Mouse (Mus musculus) lung, embryonic 16.5 days (tissue): ENCODE data around the gene Tigd4. TPM values are rescaled to one million over a fixed set of nuclear protein-coding genes. Genes with fewer than 3 reads are reported as not detected.
A peak's percentile ranks its signal among the peaks of the same experiment; 100 is the strongest.

Experiments used
- ATAC-seq: fragments of 200-750 bp; cut with Nextera tagmentation; 2 replicates; pipeline ENCODE4 v1.8.0; 2017; ENCODE audit warnings: low read depth, mild to moderate bottlenecking, moderate library complexity
- H3K27ac ChIP-seq: fragments of 300-500 bp; sonication (generic); 2 replicates; pipeline ENCODE4 v1.5.1; 2014; ENCODE audit warnings: mild to moderate bottlenecking, control low read depth, low read length
- H3K27me3 ChIP-seq: fragments of 300-500 bp; sonication (generic); 2 replicates; pipeline ENCODE4 v1.6.1; 2014; ENCODE audit warnings: low read depth, low read length, mixed read lengths; ENCODE audit not compliant: control insufficient read depth, insufficient read depth
- H3K36me3 ChIP-seq: fragments of 300-500 bp; sonication (generic); 2 replicates; pipeline ENCODE4 v1.6.1; 2014; ENCODE audit warnings: low read length; ENCODE audit not compliant: control insufficient read depth, insufficient read depth
- H3K4me1 ChIP-seq: fragments of 300-500 bp; sonication (generic); replicated peaks from 2 replicates; pipeline ENCODE4 v1.6.1; 2014; ENCODE audit warnings: low read length, mixed read lengths; ENCODE audit not compliant: control insufficient read depth, insufficient read depth
- H3K4me2 ChIP-seq: fragments of 300-500 bp; sonication (generic); 2 replicates; pipeline ENCODE4 v1.6.1; 2014; ENCODE audit warnings: low read depth, low read length, control low read depth
- H3K4me3 ChIP-seq: fragments of 300-500 bp; sonication (generic); 2 replicates; pipeline ENCODE4 v1.5.1; 2014; ENCODE audit warnings: mild to moderate bottlenecking, low read length, control low read depth
- H3K9ac ChIP-seq: fragments of 300-500 bp; sonication (generic); 2 replicates; pipeline ENCODE4 v1.6.1; 2014; ENCODE audit warnings: low read length, control low read depth
- H3K9me3 ChIP-seq: fragments of 300-500 bp; sonication (generic); 2 replicates; pipeline ENCODE4 v1.6.1; 2016; ENCODE audit warnings: low read length; ENCODE audit not compliant: control insufficient read depth
- WGBS: fragments of 180-500 bp; shearing (Covaris S2); extraction: QIAGEN DNeasy Blood & Tissue Kit; methylation state at CpG from one replicate; pipeline ENCODE4 v1.1.7; 2014; 5-methylcytosine and 5-hydroxymethylcytosine counted together
- polyA plus RNA-seq: library from polyadenylated mRNA; unstranded; fragments of >200 nt; fragmentation: Nextera tagmentation; extraction: Ambion mirVana; gene quantifications from 2 replicates; pipeline ENCODE4 v1.2.1, GENCODE M21; 2015

The Tigd4 gene
- polyA plus RNA-seq, 1 experiment from 2014 or later = 0.28 TPM

- Histone ChIP-seq H3K4me2 (no peak overlapping the region), H3K9ac (no peak overlapping the region), H3K9me3 (no peaks in the 10 kb centered on the region), H3K4me1 (peaks cover 2% of the 10 kb centered on the region), H3K27me3 (no peaks in the 10 kb centered on the region), H3K36me3 (no peaks in the 10 kb centered on the region), H3K4me3 (no peak overlapping the region), H3K27ac (no peak overlapping the region)
- 74% methylated on average over 9 of the region's 9 CpGs for WGBS
- peak; percentile 21; the same call in 1 of the 2 replicates for ATAC-seq
Observed at GRCm38 (mm10) chr3:84601870-84602495, 8.6 kb downstream of the Tigd4 start.

GRCm38 (mm10) chr3:84602759-84603158, 9.4 kb downstream of the Tigd4 start:
- H3K36me3 ChIP-seq = no peaks in the 10 kb centered on the region
- WGBS = 88% methylated on average over 2 of the region's 2 CpGs
- no peak for ATAC-seq
- no peak overlapping the region for H3K4me2 ChIP-seq
- no peaks in the 10 kb centered on the region for H3K27me3 ChIP-seq
- no peak overlapping the region for H3K4me3 ChIP-seq
- H3K4me1 ChIP-seq = peaks cover 2% of the 10 kb centered on the region
- H3K9me3 ChIP-seq = no peaks in the 10 kb centered on the region
- no peak overlapping the region for H3K27ac ChIP-seq
- H3K9ac ChIP-seq = no peak overlapping the region

- WGBS = 60% methylated on average over 5 of the region's 9 CpGs
- H3K4me2 ChIP-seq = no peak overlapping the region
- H3K9ac ChIP-seq = no peak overlapping the region
- no peak for ATAC-seq
- H3K4me3 ChIP-seq = no peak overlapping the region
- H3K27me3 ChIP-seq = no peaks in the 10 kb centered on the region
- no peaks in the 10 kb centered on the region for H3K9me3 ChIP-seq
- no peak overlapping the region for H3K27ac ChIP-seq
- no peaks in the 10 kb centered on the region for H3K36me3 ChIP-seq
- H3K4me1 ChIP-seq = peaks cover 2% of the 10 kb centered on the region; the same call in 1 of the 2 replicates
Observed at GRCm38 (mm10) chr3:84603212-84603611, 9.8 kb downstream of the Tigd4 start.

- no peak overlapping the region for H3K4me2 ChIP-seq
- no peaks in the 10 kb centered on the region for H3K27me3 ChIP-seq
- 66% methylated on average over 9 of the region's 9 CpGs for WGBS
- H3K27ac ChIP-seq = no peak overlapping the region
- H3K9ac ChIP-seq = no peak overlapping the region
- no peak for ATAC-seq
- no peaks in the 10 kb centered on the region for H3K36me3 ChIP-seq
- H3K4me3 ChIP-seq = no peak overlapping the region
- H3K4me1 ChIP-seq = no peaks in the 10 kb centered on the region
- no peaks in the 10 kb centered on the region for H3K9me3 ChIP-seq
Observed at GRCm38 (mm10) chr3:84610183-84610710, 16.9 kb downstream of the Tigd4 start.

GRCm38 (mm10) chr3:84615050-84615855, 21.9 kb downstream of the Tigd4 start:
- Histone ChIP-seq H3K4me1 (no peaks in the 10 kb centered on the region), H3K4me3 (no peak overlapping the region), H3K9ac (no peak overlapping the region), H3K36me3 (no peaks in the 10 kb centered on the region), H3K27me3 (no peaks in the 10 kb centered on the region), H3K27ac (no peak overlapping the region), H3K4me2 (no peak overlapping the region), H3K9me3 (no peaks in the 10 kb centered on the region)
- ATAC-seq = no peak
- 25% methylated on average over 5 of the region's 5 CpGs for WGBS

GRCm38 (mm10) chr3:84615856-84616225, 22.5 kb downstream of the Tigd4 start:
- Histone ChIP-seq H3K36me3 (no peaks in the 10 kb centered on the region), H3K27ac (no peak overlapping the region), H3K27me3 (no peaks in the 10 kb centered on the region), H3K4me3 (no peak overlapping the region), H3K9ac (no peak overlapping the region), H3K9me3 (no peaks in the 10 kb centered on the region), H3K4me2 (no peak overlapping the region), H3K4me1 (no peaks in the 10 kb centered on the region)
- WGBS = 42% methylated on average over 7 of the region's 7 CpGs
- no peak for ATAC-seq

GRCm38 (mm10) chr3:84618627-84619026, 25.3 kb downstream of the Tigd4 start:
- no peaks in the 10 kb centered on the region for H3K27me3 ChIP-seq
- H3K27ac ChIP-seq = no peak overlapping the region
- no peak overlapping the region for H3K4me3 ChIP-seq
- H3K9me3 ChIP-seq = no peaks in the 10 kb centered on the region
- H3K36me3 ChIP-seq = no peaks in the 10 kb centered on the region
- H3K4me1 ChIP-seq = peaks cover 5% of the 10 kb centered on the region; the same call in 1 of the 2 replicates
- no peak overlapping the region for H3K4me2 ChIP-seq
- no peak for ATAC-seq
- 84% methylated on average over 2 of the region's 2 CpGs for WGBS
- H3K9ac ChIP-seq = no peak overlapping the region

GRCm38 (mm10) chr3:84619056-84619455, 25.7 kb downstream of the Tigd4 start:
- H3K27me3 ChIP-seq = no peaks in the 10 kb centered on the region
- no peaks in the 10 kb centered on the region for H3K9me3 ChIP-seq
- no peak overlapping the region for H3K9ac ChIP-seq
- H3K36me3 ChIP-seq = no peaks in the 10 kb centered on the region
- no peak overlapping the region for H3K4me2 ChIP-seq
- H3K4me1 ChIP-seq = peaks cover 5% of the 10 kb centered on the region; the same call in 1 of the 2 replicates
- H3K4me3 ChIP-seq = no peak overlapping the region
- no peak overlapping the region for H3K27ac ChIP-seq
- ATAC-seq = no peak
- WGBS = 92% methylated on average over 7 of the region's 7 CpGs

- 82% methylated on average over 6 of the region's 6 CpGs for WGBS
- H3K27ac ChIP-seq = no peak overlapping the region
- H3K27me3 ChIP-seq = no peaks in the 10 kb centered on the region
- no peak overlapping the region for H3K4me3 ChIP-seq
- H3K9ac ChIP-seq = no peak overlapping the region
- H3K4me1 ChIP-seq = peaks cover 5% of the 10 kb centered on the region; the same call in 1 of the 2 replicates
- no peaks in the 10 kb centered on the region for H3K9me3 ChIP-seq
- no peak overlapping the region for H3K4me2 ChIP-seq
- H3K36me3 ChIP-seq = no peaks in the 10 kb centered on the region
- no peak for ATAC-seq
Observed at GRCm38 (mm10) chr3:84619725-84620124, 26.4 kb downstream of the Tigd4 start.
